Comparison of ENCODE assay signal across 9 mouse cellular contexts in genomic region chr5:134761409-134762124, GRCm38 (mm10). TPM values are rescaled to one million over a fixed set of nuclear protein-coding genes. Genes with fewer than 3 reads are reported as not detected.
DNase-seq lines count a peak whose midpoint lies in the region; ATAC-seq lines count a peak whose summit lies in the region.
"Had no signal": no experiment of that assay in that cellular context is flagged by ENCODE, and none has a peak within 500 bp of the region (broad histone marks: within the 10 kb centered on the region; RNA-seq: fewer than 3 reads in every experiment).

No protein-coding gene starts in this region.

- WGBS in forebrain, embryonic 13.5 days: 54% methylated on average over 18 of the region's 18 CpGs
- WGBS in forebrain, embryonic 12.5 days: 71% methylated on average over 18 of the region's 18 CpGs
- WGBS in heart, embryonic 16.5 days: 58% methylated on average over 18 of the region's 18 CpGs

- H3K4me1 ChIP-seq in forebrain, embryonic 13.5 days: peaks cover 9% of the 10 kb centered on the region
- H3K4me1 ChIP-seq in forebrain, embryonic 12.5 days: no peaks in the 10 kb centered on the region
- peaks cover 5% of the 10 kb centered on the region; the same call in 1 of the 2 replicates for H3K4me1 ChIP-seq in heart, embryonic 16.5 days (ENCODE audit: control insufficient read depth, insufficient read depth, low read length)

- ATAC-seq in forebrain, embryonic 13.5 days: 0 out of 2 replicates have a peak, but pooled peaks have one; percentile 41
- ATAC-seq in forebrain, embryonic 12.5 days (ENCODE audit: low FRiP score): no peak
- no peak for ATAC-seq in heart, embryonic 16.5 days (replicated peaks; ENCODE audit: extremely low read depth, insufficient read depth, low FRiP score)

- H3K27ac ChIP-seq in forebrain, embryonic 13.5 days: peak overlapping the region; percentile 26
- no peak overlapping the region for H3K27ac ChIP-seq in forebrain, embryonic 12.5 days
- H3K27ac ChIP-seq in heart, embryonic 16.5 days (ENCODE audit: low read length): 0 out of 2 replicates have a peak overlapping the region, but pooled peaks have one; percentile 16

- intact Hi-C loops in left cerebral cortex, postnatal 14 days (cut with DNase I): no loop called here

- no peaks in the 10 kb centered on the region for H3K27me3 ChIP-seq in forebrain, embryonic 13.5 days
- peaks cover under 1% of the 10 kb centered on the region; the same call in 1 of the 2 replicates for H3K27me3 ChIP-seq in forebrain, embryonic 12.5 days
- 0 out of 2 replicates have a peak, but pooled peaks cover 2% of the 10 kb centered on the region for H3K27me3 ChIP-seq in heart, embryonic 16.5 days (ENCODE audit: control insufficient read depth, insufficient read depth, low read length)

- no peaks in the 10 kb centered on the region for H3K9me3 ChIP-seq in forebrain, embryonic 13.5 days (replicated peaks)
- H3K9me3 ChIP-seq in forebrain, embryonic 12.5 days: no peaks in the 10 kb centered on the region
- no peaks in the 10 kb centered on the region for H3K9me3 ChIP-seq in heart, embryonic 16.5 days (replicated peaks; ENCODE audit: control insufficient read depth, low read length)

- no peak overlapping the region for H3K4me2 ChIP-seq in forebrain, embryonic 13.5 days
- H3K4me2 ChIP-seq in forebrain, embryonic 12.5 days: no peak overlapping the region
- no peak overlapping the region for H3K4me2 ChIP-seq in heart, embryonic 16.5 days (ENCODE audit: low read depth, low read length)

- peak; percentile 25 to 41 for DNase-seq in left cerebral cortex, postnatal 14 days (ENCODE audit: low spot score in 2 of 2)
- DNase-seq in left cerebral cortex, adult 9 months (ENCODE audit: low spot score in 2 of 2): no peak
- peak; percentile 78 to 86 for DNase-seq in cerebellum, postnatal 10 days
- no peak for DNase-seq in thymus, postnatal 36 days
- DNase-seq in retina, embryonic 14.5 days (ENCODE audit: low spot score): no peak

- H3K4me3 ChIP-seq in forebrain, embryonic 13.5 days: no peak overlapping the region
- no peak overlapping the region for H3K4me3 ChIP-seq in forebrain, embryonic 12.5 days (replicated peaks)
- H3K4me3 ChIP-seq in heart, embryonic 16.5 days (ENCODE audit: low read length): no peak overlapping the region
- H3K4me3 ChIP-seq: myocyte had no signal

- no peaks in the 10 kb centered on the region for H3K36me3 ChIP-seq in forebrain, embryonic 13.5 days (ENCODE audit: poor library complexity, severe bottlenecking)
- no peaks in the 10 kb centered on the region for H3K36me3 ChIP-seq in forebrain, embryonic 12.5 days (replicated peaks)
- H3K36me3 ChIP-seq in heart, embryonic 16.5 days (ENCODE audit: control insufficient read depth, insufficient read depth): no peaks in the 10 kb centered on the region

- no peak overlapping the region for H3K9ac ChIP-seq in forebrain, embryonic 13.5 days
- no peak overlapping the region for H3K9ac ChIP-seq in forebrain, embryonic 12.5 days
- no peak overlapping the region for H3K9ac ChIP-seq in heart, embryonic 16.5 days (ENCODE audit: low read length)

RNA-seq across cellular contexts. Expression of gene Eln, which starts 14.4 kb away (rescaled TPM):
- polyA plus RNA-seq in forebrain, embryonic 13.5 days (2015; fragmentation: Nextera tagmentation; extraction: Ambion mirVana): 3.4 and 3.5 TPM in 2 replicates
- polyA plus RNA-seq in forebrain, embryonic 12.5 days (2016; fragmentation: Nextera tagmentation; extraction: Ambion mirVana): 3.7 and 3.9 TPM in 2 replicates
- 10 to 100 TPM; 59.0 to 80.6 TPM for total RNA-seq in left cerebral cortex, postnatal 14 days (2021)
- polyA plus RNA-seq in heart, embryonic 16.5 days (2015; fragmentation: Nextera tagmentation; extraction: Ambion mirVana): 285 and 435 TPM in 2 replicates

Comparison
In these comparisons a context has a peak if more than half of its experiments do, and no peak if none do; other contexts are left out.
1. DNase-seq: peak in left cerebral cortex, postnatal 14 days (2 of 2) and cerebellum, postnatal 10 days (2 of 2); none in left cerebral cortex, adult 9 months (0 of 2), thymus, postnatal 36 days (0 of 2) and retina, embryonic 14.5 days (single experiment).
2. RNA of gene Eln, which starts 14.4 kb away (polyA plus RNA-seq): 285 to 435 TPM in heart, embryonic 16.5 days; 3.7 to 3.9 TPM in forebrain, embryonic 12.5 days and 3.4 to 3.5 TPM in forebrain, embryonic 13.5 days; every median in the first group is over 10 times any median in the second.